Mouse (Mus musculus) myocyte (in vitro differentiated cells): ENCODE data around the gene Col4a6. TPM values are rescaled to one million over a fixed set of nuclear protein-coding genes. Genes with fewer than 3 reads are reported as not detected.

Experiments used
- H3K27me3 ChIP-seq: one replicate; pipeline ENCODE4 v1.6.1; 2011; ENCODE audit not compliant: control insufficient read depth, insufficient read depth, insufficient read length
- H3K36me3 ChIP-seq: one replicate; pipeline ENCODE4 v1.6.1; 2011; ENCODE audit not compliant: control insufficient read depth, insufficient read depth
- H3K4me2 ChIP-seq: one replicate; pipeline ENCODE4 v1.6.1; 2011; ENCODE audit warnings: low read depth, control low read depth
- H3K4me3 ChIP-seq: one replicate; pipeline ENCODE4 v1.5.1; 2011; ENCODE audit warnings: mild to moderate bottlenecking, control low read depth, moderate library complexity
- H3K79me2 ChIP-seq: one replicate; pipeline ENCODE4 v1.6.1; 2011; ENCODE audit not compliant: control insufficient read depth, insufficient read depth
- H3ac ChIP-seq: one replicate; pipeline ENCODE4 v1.6.1; 2011; ENCODE audit not compliant: control insufficient read depth, insufficient read length
- CEBPB ChIP-seq: IDR thresholded peaks from 2 replicates; pipeline ENCODE4 v1.6.1; 2011; ENCODE audit warnings: mild to moderate bottlenecking, moderate library complexity; ENCODE audit not compliant: poor library complexity, insufficient read depth, severe bottlenecking
- E2F4 ChIP-seq: IDR thresholded peaks from one replicate; pipeline ENCODE4 v1.6.1; 2011; ENCODE audit warnings: mild to moderate bottlenecking, control low read depth, moderate library complexity; ENCODE audit not compliant: insufficient read depth
- MAX ChIP-seq: IDR thresholded peaks from one replicate; pipeline ENCODE4 v1.6.1; 2011; ENCODE audit warnings: low read depth, mild to moderate bottlenecking, control low read depth
- MYOD1 ChIP-seq, 3 experiments: IDR thresholded peaks; one replicate each; pipeline ENCODE4 v1.6.1; 2011; ENCODE audit warnings: control low read depth in 2 of 3, low read depth in 2 of 3, mild to moderate bottlenecking in 2 of 3, moderate library complexity in 1 of 3; ENCODE audit not compliant: insufficient read length in 2 of 3, control insufficient read depth in 1 of 3
- MYOG ChIP-seq, 3 experiments: IDR thresholded peaks; one replicate each; pipeline ENCODE4 v1.6.1; 2011; ENCODE audit warnings: control low read depth in 2 of 3, low read depth in 2 of 3, mild to moderate bottlenecking in 2 of 3; ENCODE audit not compliant: insufficient read length in 2 of 3, control insufficient read depth in 1 of 3, insufficient read depth in 1 of 3
- POLR2A ChIP-seq: IDR thresholded peaks from one replicate; pipeline ENCODE4 v1.6.1; 2011; ENCODE audit warnings: low read depth, mild to moderate bottlenecking, control low read depth, moderate library complexity; ENCODE audit not compliant: insufficient read length
- POLR2AphosphoS2 ChIP-seq: IDR thresholded peaks from one replicate; pipeline ENCODE4 v1.6.1; 2011; ENCODE audit warnings: low read depth, control low read depth; ENCODE audit not compliant: insufficient read length
- REST ChIP-seq: IDR thresholded peaks from one replicate; pipeline ENCODE4 v1.6.1; 2011; ENCODE audit warnings: mild to moderate bottlenecking, control low read depth, moderate library complexity; ENCODE audit not compliant: insufficient read depth, insufficient read length
- SRF ChIP-seq: IDR thresholded peaks from one replicate; pipeline ENCODE4 v1.6.1; 2011; ENCODE audit warnings: low read depth; ENCODE audit not compliant: control insufficient read depth, insufficient read length
- TCF12 ChIP-seq: IDR thresholded peaks from one replicate; pipeline ENCODE4 v1.6.1; 2011; ENCODE audit warnings: mild to moderate bottlenecking, control low read depth; ENCODE audit not compliant: poor library complexity, insufficient read depth, severe bottlenecking
- TCF3 ChIP-seq: IDR thresholded peaks from one replicate; pipeline ENCODE4 v1.6.1; 2011; ENCODE audit warnings: low read depth, control low read depth; ENCODE audit not compliant: insufficient read length
- USF1 ChIP-seq: IDR thresholded peaks from one replicate; pipeline ENCODE4 v1.6.1; 2011; ENCODE audit warnings: low read depth, mild to moderate bottlenecking, control low read depth, moderate library complexity
- polyA plus RNA-seq: library from polyadenylated mRNA; unstranded; fragments of >200 nt; fragmentation: generic; extraction: Trizol; gene quantifications from one replicate; pipeline ENCODE4 v1.2.1, GENCODE M21; 2012; ENCODE audit warnings: missing spikeins

Col4a6 gene
- polyA plus RNA-seq, 1 experiment: 0.01 TPM

DNA sequence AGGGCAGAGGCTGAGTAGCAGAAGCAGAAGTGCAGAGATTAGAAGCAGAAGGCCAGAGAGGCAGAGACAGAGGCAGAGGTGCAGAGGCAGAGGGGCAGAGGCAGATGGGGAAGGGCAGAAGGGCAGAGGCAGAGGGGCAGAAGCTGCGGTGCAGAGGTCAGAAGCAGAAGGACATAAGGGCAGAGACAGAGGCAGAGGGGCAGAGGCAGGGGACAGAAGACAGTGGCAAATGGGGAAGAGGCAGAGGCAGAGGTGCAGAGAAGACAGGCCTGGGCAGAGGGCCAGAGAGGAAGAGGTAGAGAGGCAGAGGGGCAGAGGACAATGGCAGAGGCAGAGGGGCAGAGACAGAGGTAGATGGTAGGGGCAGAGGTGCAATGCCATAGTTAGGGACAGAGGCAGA, 324.2 kb downstream of the Col4a6 start:
- Histone ChIP-seq H3K79me2 (no peaks in the 10 kb centered on the region), H3K4me2 (no peak overlapping the region), H3K36me3 (no peaks in the 10 kb centered on the region), H3K27me3 (no peaks in the 10 kb centered on the region), H3K4me3 (no peak overlapping the region), H3ac (no peak overlapping the region)
- TF ChIP-seq SRF (no peak), MYOG (IDR thresholded peaks at IDR 0.05; ENCODE audit: control insufficient read depth in 1 of 3, insufficient read depth in 1 of 3, insufficient read length in 2 of 3, low read depth in 2 of 3) (no peak), CEBPB (no peak), MAX (no peak), MYOD1 (IDR thresholded peaks at IDR 0.05; ENCODE audit: control insufficient read depth in 1 of 3, insufficient read length in 2 of 3, low read depth in 2 of 3) (no peak), E2F4 (no peak), TCF3 (no peak), POLR2AphosphoS2 (no peak), REST (no peak), USF1 (no peak), TCF12 (no peak), POLR2A (no peak)

Other genes with a start within 250 kb of the Col4a6 start
- 10.1 TPM for gene Col4a5, start 1.3 kb upstream of the Col4a6 start, polyA plus RNA-seq